Mouse (Mus musculus) adrenal gland, adult 2 months (tissue): Measurements from ENCODE around the gene Cdk6. TPM values are rescaled to one million over a fixed set of nuclear protein-coding genes. Genes with fewer than 3 reads are reported as not detected.
"Not testable (repeated sequence)": the region's sequence is repeated elsewhere in the genome, so short reads cannot be mapped to it uniquely, and the experiment has no call there.

Experiments used
- DNase-seq: peaks from one replicate; pipeline ENCODE4 v3.0.0; 2021
- long read RNA-seq: library from polyadenylated mRNA; stranded (forward); transcript quantifications from one replicate; pipeline ENCODE4 v2.0.0, GENCODE M21; 2021
- polyA plus RNA-seq: library from polyadenylated mRNA; depleted of rRNA; stranded (reverse); fragments of >200 nt; gene quantifications from 2 replicates; pipeline ENCODE4 v1.2.3, GENCODE M21; 2012; rRNA removed
- total RNA-seq, 2 experiments: library from RNA; stranded (reverse); gene quantifications; 2 replicates each; pipeline ENCODE4 v1.2.3; 2021

The Cdk6 gene
- total RNA-seq: 10 to 100 TPM; 10.8 to 12.4 TPM
- polyA plus RNA-seq: 3.4 and 5.4 TPM in 2 replicates
- long read RNA-seq, partial matches to known transcripts: 0 of 3 reads
- long read RNA-seq, other reads (novel, unspliced or antisense): 3 of 3 reads

- peak; percentile 78 for DNase-seq
These were observed at the start of gene Cdk6 for GRCm38 (mm10) chr5:3341111-3341911. Cdk6 (plus strand) TSS chr5:3341485.

GRCm38 (mm10) chr5:3293666-3294065, 47.6 kb upstream of the Cdk6 start:
- DNase-seq: no peak

DNA sequence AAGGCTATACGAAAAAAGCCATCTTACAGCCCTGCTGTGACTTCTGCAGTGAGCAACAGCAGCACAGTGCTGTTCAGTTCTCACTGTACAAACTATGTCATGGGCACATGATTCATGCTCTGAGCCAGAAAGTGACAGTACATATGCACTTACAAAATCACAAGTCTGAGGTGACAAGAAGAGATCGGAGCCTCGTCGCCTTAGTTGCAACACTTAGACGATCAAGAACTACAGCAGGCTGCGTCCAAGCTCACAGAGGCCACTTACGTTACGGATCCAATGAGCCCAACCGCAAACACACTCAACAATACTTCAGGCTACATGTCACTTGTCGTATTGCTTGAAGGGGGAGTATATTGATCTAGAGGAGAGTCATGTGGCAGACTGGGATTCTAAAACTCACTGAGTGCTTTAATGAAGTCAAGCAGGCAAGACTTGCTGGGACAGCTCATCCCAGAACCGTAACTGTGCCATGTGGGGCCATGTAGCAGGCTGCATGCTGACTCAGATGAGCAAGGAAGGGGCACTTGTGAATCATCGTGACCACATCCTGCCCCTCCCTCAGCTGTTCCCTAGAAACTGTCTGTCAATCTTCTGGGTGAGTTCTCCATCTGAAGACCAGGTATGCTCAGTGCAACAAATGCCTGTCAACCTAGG, 40.4 kb upstream of the Cdk6 start:
- DNase-seq: peak; percentile 71

- no peak for DNase-seq
These were observed 39.8 kb upstream of the Cdk6 start for GRCm38 (mm10) chr5:3301535-3301934.

DNA sequence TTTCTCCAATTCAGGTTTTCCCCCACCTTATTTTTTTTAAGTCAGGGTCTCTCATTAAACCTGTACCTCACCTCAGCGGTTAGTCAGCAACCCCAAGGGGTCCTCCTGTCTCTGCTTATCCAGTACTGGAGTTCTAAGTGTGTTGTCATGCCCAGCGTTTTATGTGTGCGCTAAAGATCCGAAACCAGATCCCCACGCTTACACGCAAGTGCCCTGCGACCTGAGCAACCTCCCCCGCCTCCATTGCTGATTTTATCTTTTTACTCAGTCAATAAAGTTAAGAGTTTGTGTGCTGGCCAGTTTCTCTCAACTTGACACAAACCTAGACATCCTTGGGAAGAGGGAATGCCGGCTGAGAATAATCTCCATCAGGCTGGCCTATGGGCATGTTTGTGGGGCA, 37.4 kb upstream of the Cdk6 start:
- DNase-seq: no peak

DNA sequence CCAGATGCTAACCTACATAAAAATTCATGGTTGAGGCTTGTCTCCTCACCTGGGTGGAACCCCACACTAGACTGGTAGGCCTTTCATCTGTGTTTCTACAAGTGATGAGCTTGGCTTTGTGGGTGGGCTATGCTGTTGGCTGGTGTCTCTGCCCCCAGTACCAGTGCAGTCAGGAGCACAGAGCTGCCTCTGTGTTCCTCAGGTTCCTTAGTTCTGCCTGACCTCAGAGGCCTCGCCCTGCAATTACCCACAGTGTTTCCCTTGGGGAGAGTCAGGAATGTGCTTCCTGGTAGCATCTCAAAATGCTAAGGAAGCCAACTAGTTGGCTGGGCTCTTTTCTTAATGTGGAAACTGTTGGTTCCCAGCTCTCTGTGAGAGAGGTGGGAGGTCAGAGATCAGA, 35.1 kb upstream of the Cdk6 start:
- no peak for DNase-seq

DNA sequence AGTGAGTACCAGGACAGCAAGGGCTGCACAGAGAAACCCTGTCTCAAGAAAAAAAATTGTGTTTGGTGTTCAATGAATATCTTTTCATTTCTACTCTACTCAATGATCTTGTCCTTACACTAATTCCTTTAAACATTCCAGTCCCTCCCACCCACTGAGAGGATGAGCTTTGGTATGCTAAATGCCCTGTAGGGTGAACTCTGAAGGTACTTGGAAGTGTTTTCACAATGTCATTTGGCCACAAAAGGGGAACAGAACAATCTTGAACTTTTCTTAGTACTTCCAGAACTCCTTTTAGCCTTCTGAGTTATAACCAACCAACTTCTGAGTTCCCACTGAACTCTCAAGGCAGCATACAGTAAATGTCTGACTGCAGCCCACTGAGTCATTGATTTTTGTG, 32.2 kb upstream of the Cdk6 start:
- DNase-seq: no peak

- DNase-seq: no peak
These were observed 31.7 kb upstream of the Cdk6 start for GRCm38 (mm10) chr5:3309587-3309986.

GRCm38 (mm10) chr5:3311156-3311555, 30.1 kb upstream of the Cdk6 start:
- not testable (repeated sequence) for DNase-seq

DNA sequence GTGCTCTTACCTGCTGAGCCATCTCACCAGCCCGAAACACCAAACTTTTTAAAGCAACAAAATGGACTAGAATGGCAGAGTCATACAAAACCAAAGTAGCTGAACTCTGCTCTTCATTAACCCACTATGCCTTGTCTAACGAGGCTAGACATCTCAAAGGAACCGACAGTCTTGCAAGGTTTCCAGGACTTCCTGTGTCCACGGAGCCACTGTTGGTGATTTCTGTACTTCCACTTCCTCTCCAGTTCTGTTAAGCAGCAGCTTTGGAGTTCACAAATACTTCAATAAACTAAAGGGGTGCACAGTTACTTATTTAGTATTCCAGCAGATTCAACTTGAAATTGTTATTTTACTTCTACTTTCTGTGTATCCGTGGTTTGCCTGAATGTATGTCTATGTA, 23.6 kb upstream of the Cdk6 start:
- DNase-seq: not testable (repeated sequence)

GRCm38 (mm10) chr5:3320225-3320624, 21.1 kb upstream of the Cdk6 start:
- DNase-seq: no peak

- no peak for DNase-seq
These were observed 19.2 kb upstream of the Cdk6 start for GRCm38 (mm10) chr5:3322052-3322451.

DNA sequence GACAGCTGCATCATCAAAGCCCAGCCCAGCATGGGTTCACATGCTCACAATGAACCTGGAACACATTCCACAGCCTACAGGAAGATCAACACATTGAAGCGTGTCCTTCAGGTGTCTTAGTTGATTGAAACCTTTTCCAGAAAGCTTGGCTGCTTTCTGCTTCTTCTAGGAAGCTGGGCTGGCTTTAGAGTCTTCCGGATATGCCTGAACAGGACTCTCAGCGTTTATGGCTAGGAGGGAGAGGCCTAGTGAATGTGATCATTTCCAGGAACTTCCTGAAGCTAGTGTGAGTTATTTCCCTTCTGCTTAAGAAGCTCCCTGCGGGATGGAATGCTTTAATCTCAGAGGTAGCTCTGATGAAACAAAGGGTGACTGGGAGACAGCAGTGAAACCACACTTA, 17.2 kb upstream of the Cdk6 start:
- no peak for DNase-seq

DNA sequence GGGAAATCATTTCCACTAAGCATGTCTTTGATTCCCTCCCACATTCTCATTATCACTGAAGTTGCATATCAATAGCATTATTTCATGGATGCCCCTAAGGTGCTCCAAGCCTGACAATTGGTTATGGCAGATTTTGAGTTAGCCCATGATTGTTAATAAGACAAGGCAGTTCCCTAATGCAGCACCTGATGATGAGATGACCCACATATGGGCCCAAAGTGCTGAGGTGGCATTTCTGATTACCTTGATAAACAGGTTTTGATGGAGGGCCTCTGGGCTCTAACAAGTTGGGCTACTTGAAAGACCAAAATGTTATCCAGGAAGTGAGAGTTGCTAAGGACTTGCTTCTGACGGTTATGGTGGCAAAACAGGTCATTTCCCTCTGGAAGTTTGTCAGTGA, 11.9 kb upstream of the Cdk6 start:
- DNase-seq: no peak

- DNase-seq: no peak
These were observed 10.4 kb upstream of the Cdk6 start for GRCm38 (mm10) chr5:3330932-3331331.

- not testable (repeated sequence) for DNase-seq
These were observed 8.3 kb upstream of the Cdk6 start for GRCm38 (mm10) chr5:3333019-3333418.

- peak; percentile 19 for DNase-seq
These were observed 786 bp upstream of the Cdk6 start for GRCm38 (mm10) chr5:3340340-3341058.

DNA sequence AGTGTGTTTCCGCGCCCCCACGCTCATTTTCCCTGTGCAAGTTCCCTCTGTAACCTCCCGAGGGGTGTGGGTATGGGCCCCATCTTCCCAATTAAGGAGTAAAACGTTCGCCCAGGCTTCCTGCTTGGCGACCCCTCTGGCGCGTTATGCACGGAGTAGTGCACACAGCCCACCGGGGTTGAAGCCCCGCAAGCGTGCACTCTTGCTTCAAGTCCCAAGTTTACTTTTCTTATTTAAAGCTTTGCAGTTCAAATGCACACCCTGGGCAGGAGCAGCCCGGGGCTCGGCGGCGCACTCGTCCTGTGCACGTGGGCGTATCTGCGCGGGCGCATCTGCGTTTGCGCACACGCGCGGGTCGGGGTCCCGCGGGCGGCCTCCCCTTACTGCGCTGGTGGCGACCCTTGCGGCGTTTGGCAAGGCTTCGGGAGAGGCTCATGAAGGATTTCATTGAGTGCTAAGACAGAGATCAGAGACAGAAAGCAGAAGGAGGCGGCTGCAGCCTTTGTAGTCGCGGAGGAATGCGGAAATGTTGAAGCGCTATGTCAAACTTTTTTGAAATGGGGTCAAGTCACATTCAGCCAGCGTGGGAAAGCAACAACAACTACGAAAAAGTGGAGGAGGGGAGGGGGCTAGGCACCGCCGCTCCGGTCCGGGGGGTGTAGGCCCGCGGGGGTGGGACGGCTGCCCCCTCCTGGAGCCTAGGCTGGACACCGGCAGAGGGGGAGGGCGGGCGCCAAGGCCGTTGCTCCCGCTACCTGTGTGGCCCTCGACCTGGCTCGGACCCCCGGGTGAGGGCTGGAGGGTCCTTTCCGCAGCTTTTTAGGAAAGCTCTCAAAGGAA, 866 bp downstream of the Cdk6 start:
- peak; percentile 74 for DNase-seq

- DNase-seq: peak; percentile 71
These were observed 1.7 kb downstream of the Cdk6 start for GRCm38 (mm10) chr5:3342771-3343565.

DNA sequence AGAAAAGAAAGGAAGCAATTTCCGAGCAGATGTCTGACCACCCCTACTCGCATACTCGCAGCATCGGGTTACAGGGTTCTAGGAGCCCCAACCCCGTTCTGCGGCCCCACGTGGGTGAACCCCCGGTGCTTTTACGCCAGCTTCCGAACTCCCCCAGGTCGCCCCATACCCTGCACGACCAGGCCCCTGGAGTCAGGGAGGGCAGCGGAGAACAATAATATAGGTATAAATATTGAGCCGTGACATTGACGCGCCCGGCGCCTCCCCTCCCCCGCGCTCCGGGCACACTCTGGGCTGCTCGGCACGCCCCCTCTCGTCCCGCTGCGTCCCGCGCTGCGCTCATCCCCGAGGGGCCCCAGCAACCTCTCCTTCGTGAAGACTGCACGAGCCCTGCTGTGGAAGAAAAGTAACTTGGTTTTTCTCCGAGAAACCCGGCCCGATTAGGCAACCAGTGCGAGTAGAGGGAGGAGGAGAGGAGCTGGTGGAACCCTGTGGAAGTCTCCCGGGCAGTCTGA, 2.3 kb downstream of the Cdk6 start:
- DNase-seq: peak; percentile 88
